Mouse (Mus musculus) heart, postnatal 0 days (tissue): ENCODE data around the gene Abcc4.

Experiments used
- CTCF ChIP-seq: IDR thresholded peaks from 2 replicates; pipeline ENCODE4 v1.5.1; 2016; ENCODE audit warnings: antibody characterized with exemption, control low read depth, low read depth
- EP300 ChIP-seq: IDR thresholded peaks from 2 replicates; pipeline ENCODE4 v1.6.1; 2016; ENCODE audit warnings: antibody characterized with exemption, low read depth

- TF ChIP-seq CTCF, result no peak
- no peak for TF ChIP-seq EP300
These were observed 191.6 kb downstream of the Abcc4 start for GRCm38 (mm10) chr14:118514280-118515031.
